Mouse (Mus musculus): ENCODE results near the gene Mrpl50. TPM values are rescaled to one million over a fixed set of nuclear protein-coding genes. Genes with fewer than 3 reads are reported as not detected.

Gene Mrpl50
- 10 to 100 TPM; 37.3 to 41.7 TPM for total RNA-seq (2021)

- DNase-seq, result peak; percentile 97
- intact Hi-C loops (cut with DNase I), result loop anchor here (5.0 kb wide), 1 partner anchor 112 kb away; the partner anchor contains the start of gene Rnf20
These were observed at the start of gene Mrpl50, which contains the start of gene Zfp189 for GRCm38 (mm10) chr4:49520572-49521340. TSS of gene Mrpl50 (minus strand) at chr4:49521093. TSS of gene Zfp189 (plus strand) at chr4:49521176.

GRCm38 (mm10) chr4:49567613-49568012 lies 46.7 kb upstream of the Mrpl50 start:
- intact Hi-C loops (cut with DNase I), result loop anchor here (1.0 to 2.0 kb wide), 2 partner anchors 29 to 60 kb away; partner anchors contain the start of gene Tmem246

GRCm38 (mm10) chr4:49559915-49560772 lies 39.3 kb upstream of the Mrpl50 start:
- intact Hi-C loops (cut with DNase I), result no loop called here
- DNase-seq, result peak; percentile 57 to 61

More at GRCm38 (mm10) chr4:49567613-49568012, 46.7 kb upstream of the Mrpl50 start:
- peak; percentile 79 to 82 for DNase-seq

GRCm38 (mm10) chr4:49558181-49558580 lies 37.3 kb upstream of the Mrpl50 start:
- intact Hi-C loops (cut with DNase I), result no loop called here
- no peak for DNase-seq

- DNase-seq, result no peak
- intact Hi-C loops (cut with DNase I), result no loop called here
These were observed 36.5 kb upstream of the Mrpl50 start for GRCm38 (mm10) chr4:49557375-49557774.

GRCm38 (mm10) chr4:49553380-49553779 lies 32.5 kb upstream of the Mrpl50 start:
- intact Hi-C loops (cut with DNase I), result no loop called here
- DNase-seq, result no peak

GRCm38 (mm10) chr4:49549383-49549782 lies 28.5 kb upstream of the Mrpl50 start, which contains the start of gene Aldob:
TSS of gene Aldob (minus strand) at chr4:49549546.
- intact Hi-C loops (cut with DNase I), result no loop called here
- DNase-seq, result no peak

GRCm38 (mm10) chr4:49547544-49548219 lies 26.8 kb upstream of the Mrpl50 start:
- intact Hi-C loops (cut with DNase I), result no loop called here
- no peak for DNase-seq

- intact Hi-C loops (cut with DNase I), result no loop called here
- DNase-seq, result no peak
These were observed 26.1 kb upstream of the Mrpl50 start for GRCm38 (mm10) chr4:49546873-49547543.

- DNase-seq, result no peak
- intact Hi-C loops (cut with DNase I), result no loop called here
These were observed 25.1 kb upstream of the Mrpl50 start for GRCm38 (mm10) chr4:49546026-49546425.

GRCm38 (mm10) chr4:49540966-49541365 lies 20.1 kb upstream of the Mrpl50 start:
- intact Hi-C loops (cut with DNase I), result no loop called here
- peak; percentile 14 to 16 for DNase-seq

- DNase-seq, result peak; percentile 31 to 36
These were observed 18.8 kb upstream of the Mrpl50 start for GRCm38 (mm10) chr4:49539665-49540064.

GRCm38 (mm10) chr4:49536671-49537070 lies 15.8 kb upstream of the Mrpl50 start:
- no peak for DNase-seq
- intact Hi-C loops (cut with DNase I), result no loop called here

More at GRCm38 (mm10) chr4:49539665-49540064, 18.8 kb upstream of the Mrpl50 start:
- intact Hi-C loops (cut with DNase I), result no loop called here

- intact Hi-C loops (cut with DNase I), result no loop called here
- no peak for DNase-seq
These were observed 14.9 kb upstream of the Mrpl50 start for GRCm38 (mm10) chr4:49535675-49536294.

- intact Hi-C loops (cut with DNase I), result no loop called here
- DNase-seq, result no peak
These were observed 14.1 kb upstream of the Mrpl50 start for GRCm38 (mm10) chr4:49535036-49535435.

- intact Hi-C loops (cut with DNase I), result loop anchor here (5.0 kb wide), 1 partner anchor 110 kb away; the partner anchor contains the start of gene Rnf20
- peak; percentile 28 to 51 for DNase-seq
These were observed 1.7 kb upstream of the Mrpl50 start for GRCm38 (mm10) chr4:49522576-49522975.

GRCm38 (mm10) chr4:49521346-49521745 lies 453 bp upstream of the Mrpl50 start:
- intact Hi-C loops (cut with DNase I), result loop anchor here (5.0 kb wide), 1 partner anchor 111 kb away; the partner anchor contains the start of gene Rnf20
- DNase-seq, result no peak

- intact Hi-C loops (cut with DNase I), result no loop called here
These were observed 1.4 kb downstream of the Mrpl50 start for GRCm38 (mm10) chr4:49519476-49519875.

GRCm38 (mm10) chr4:49514441-49514840 lies 6.5 kb downstream of the Mrpl50 start:
- no peak for DNase-seq
- intact Hi-C loops (cut with DNase I), result no loop called here

More at GRCm38 (mm10) chr4:49519476-49519875, 1.4 kb downstream of the Mrpl50 start:
- no peak for DNase-seq
